Mouse (Mus musculus) c-Kit-negative CD71-positive TER-119-positive erythroid progenitor cells, embryonic 14.5 days (primary cell): ENCODE data around the gene Tmem120b.

Experiments used
- DNase-seq: peaks from one replicate; pipeline ENCODE4 v3.0.0-alpha.2; 2013; ENCODE audit warnings: low read depth, low spot score

Gene Tmem120b

DNA sequence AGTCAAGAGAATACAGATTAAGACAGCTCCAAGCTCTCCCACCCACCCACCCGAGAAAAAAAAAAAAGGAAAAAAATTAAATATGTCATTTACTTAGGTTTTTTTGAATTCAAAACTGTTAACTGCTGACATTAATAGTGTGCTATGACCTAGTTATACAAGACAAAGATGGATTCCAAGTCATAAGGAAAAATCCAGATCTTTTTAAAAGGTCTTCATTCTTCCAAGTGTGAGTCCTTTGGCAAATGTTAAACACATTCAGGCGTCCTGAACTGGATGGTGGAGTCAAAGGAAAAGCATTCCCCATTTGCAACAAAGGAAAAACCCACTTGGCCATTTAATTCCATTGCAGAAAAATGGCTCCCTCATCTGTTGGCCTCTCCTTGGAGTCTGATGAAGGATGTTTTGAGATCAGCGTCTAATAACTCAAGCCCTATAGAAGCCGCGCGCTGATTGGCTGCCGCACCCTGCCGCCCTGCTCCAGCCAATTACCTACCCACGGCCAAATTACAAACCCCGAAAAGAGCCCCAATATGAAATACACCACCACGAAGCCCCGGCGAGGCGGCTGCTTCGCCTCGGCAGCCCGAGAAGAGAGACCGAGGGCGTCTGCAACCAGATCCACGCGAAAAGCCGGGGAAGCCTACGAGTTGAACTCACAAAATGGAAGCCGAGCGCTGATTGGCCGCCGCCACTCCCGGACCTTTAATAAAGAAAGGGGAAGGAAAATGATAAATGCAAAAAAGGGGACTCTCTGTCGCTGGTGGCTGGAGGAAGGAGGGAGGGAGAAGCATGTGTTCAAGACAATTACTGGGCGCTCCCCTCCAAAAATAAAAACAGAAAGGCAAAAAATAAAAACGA, 72.7 kb downstream of the Tmem120b start:
- DNase-seq, result peak; percentile 90

DNA sequence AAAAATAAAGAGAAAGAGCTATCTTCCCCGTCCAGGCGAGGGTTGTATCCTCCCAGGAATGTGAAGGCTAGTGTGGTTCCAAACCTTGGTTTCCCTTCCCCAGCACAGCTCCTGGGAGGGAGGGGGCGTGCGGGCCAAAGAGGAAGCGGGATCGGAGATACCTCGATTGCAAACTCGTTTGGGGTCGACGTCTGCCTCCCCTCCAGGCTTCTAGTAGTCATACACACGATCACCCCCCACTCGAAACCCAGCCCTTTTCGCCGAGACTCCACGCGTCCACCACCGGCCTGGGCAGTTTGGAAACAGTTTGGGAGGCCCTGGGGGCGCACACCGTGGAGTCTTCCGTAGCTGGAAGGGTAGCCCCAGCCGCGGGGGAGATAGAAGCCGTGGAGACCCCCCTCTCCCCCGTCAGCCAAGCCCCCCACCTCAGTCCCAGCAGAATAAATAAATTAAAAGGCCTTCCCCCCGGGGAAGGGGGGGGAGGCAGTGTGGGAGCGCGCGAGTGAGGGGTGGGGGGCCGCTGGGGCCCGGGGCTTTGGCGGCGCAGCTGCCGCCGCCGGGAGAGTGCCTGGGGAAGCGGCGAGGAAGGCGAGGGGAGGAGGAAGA, 73.4 kb downstream of the Tmem120b start:
- no peak for DNase-seq

GRCm38 (mm10) chr5:123142161-123143157, 74.2 kb downstream of the Tmem120b start, which contains the start of gene Setd1b:
Gene Setd1b, plus strand, starts transcription at chr5:123142193.
- DNase-seq, result no peak

DNA sequence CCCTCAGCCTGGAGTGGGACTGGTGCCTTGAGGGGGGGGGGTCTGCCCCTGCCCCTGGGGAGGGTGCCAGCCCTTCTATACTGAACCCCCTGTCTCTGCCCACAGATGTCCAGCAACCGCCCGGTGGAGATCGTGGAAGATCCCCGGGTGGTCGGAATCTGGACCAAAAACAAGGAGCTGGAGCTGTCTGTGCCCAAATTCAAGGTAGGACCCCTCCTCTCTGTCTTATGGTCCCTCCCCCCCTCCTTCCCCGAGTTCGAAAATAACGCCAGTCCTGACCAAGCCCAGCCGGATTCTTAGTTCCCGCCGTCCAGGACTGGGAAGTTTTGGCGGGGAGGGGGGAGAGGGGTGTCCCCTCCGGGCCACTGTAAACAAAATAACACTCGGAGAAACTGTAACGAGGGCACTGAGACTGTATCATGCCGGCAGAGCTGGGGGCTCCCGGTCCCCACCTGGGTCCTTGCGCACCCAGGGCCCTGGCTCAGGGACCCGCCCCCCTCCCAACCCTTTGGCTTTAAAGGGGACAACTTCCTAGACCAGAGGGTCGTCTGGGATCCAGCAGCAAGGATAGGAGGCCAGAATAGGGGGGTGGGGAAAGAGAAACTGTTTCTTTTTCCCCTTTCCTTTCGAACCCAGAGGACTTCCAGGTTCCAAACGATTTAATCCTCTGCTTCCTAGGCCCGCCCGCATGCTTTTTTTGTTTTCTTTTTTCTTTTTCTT, 75.2 kb downstream of the Tmem120b start:
- no peak for DNase-seq

GRCm38 (mm10) chr5:123143971-123144745, 75.9 kb downstream of the Tmem120b start:
- no peak for DNase-seq

DNA sequence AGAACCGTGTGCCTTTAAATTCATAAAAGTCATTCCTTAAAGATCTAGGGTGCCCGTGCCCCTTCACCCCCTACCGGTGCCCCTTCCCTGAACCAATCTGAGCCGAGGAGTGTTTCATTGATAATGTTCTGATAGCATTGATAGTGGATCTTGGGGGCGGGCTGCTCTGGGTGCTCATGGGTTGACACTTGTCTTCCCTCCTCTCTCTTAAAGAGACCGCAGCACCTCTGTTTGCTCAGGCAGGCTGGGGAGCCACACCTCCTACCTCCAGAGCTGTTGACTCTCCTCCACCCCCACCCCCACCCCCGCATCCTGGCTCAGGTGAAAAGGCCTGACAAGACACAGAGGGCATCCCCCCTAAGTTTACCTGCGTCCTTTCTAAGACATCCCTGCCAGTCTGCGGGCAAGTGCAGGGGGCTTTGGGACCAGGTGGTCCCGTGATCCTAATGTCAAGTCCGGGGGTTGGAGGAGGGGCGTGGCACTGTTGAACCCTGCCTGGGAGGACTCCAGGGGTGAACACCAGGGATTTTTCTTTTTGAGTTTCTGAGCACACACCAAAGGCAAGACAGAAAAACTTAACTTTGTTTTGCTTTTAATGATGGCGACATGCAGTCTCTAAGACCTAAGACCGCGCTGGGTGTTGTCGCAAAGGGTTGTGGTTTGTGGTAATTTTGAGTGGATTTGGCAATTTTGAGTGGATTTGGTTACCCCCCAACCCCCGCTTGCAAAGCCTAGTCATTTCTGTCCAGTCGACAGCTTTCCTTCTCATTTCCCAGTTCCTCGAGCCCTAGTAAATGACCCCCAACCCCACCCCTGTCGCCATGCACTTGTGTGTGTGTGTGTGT, 76.8 kb downstream of the Tmem120b start:
- no peak for DNase-seq

- DNase-seq, result no peak
These were observed 78.1 kb downstream of the Tmem120b start for GRCm38 (mm10) chr5:123146357-123146756.

DNA sequence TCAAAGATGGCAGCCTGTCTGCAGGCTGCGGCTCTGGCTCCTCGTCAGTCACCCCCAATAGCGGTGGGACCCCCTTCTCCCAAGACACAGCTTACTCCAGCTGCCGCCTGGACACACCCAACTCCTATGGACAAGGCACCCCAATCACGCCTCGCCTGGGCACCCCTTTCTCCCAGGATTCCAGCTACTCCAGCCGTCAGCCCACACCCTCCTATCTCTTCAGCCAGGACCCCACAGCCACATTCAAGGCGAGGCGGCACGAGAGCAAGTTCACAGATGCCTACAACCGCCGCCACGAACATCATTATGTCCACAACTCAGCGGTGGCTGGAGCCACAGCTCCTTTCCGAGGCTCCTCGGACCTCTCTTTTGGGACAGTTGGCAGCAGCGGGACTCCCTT, 79.4 kb downstream of the Tmem120b start:
- no peak for DNase-seq

- DNase-seq, result no peak
These were observed 80.0 kb downstream of the Tmem120b start for GRCm38 (mm10) chr5:123148073-123148722.

DNA sequence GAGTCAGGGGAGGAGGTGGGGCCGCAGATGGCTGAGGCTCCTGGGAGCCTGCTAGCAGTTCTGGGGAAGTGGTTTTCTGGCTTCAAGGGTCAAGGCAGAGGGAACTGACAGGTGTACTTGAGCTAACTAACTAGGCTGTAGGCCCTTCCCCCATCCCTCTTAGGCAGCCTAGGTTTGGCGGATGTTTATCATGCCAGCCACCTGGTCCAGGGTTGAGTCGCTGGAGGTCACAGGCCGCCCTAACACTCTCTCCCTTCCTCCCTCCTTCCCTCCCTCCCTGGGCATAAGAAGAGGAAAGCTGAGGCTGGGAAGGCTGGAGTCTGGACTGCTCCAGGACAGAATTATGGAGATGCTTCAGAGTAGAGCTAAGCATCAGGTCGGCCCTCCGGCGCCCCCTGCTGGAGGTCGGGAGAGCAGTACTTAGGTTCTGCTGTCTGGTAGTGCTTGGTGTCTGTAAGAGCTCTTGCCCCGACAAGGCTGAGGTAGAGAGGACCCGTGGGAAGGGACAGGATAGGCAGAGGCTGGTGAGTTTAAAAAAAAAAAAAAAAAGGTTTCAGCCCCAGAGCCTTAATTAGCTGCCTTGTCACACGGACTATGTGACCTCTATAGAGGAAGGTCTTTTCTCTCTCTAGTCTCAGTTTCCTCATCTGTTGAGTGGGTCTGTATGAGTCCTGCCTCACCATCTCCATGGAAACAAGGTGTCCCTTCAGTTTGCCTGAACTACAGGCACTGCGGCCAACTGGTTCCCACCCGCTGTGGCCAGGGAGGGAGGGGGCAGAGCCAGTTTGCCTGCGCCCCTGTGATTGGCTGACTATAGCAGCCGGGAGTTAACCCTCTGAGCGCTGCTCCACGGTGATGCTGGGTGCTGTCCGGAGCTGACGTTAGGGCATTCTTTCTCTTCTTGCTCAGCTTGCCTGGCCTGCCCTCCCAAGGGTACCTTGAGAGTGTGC, 81.5 kb downstream of the Tmem120b start:
- peak; percentile 83 for DNase-seq

- DNase-seq, result no peak
These were observed 82.4 kb downstream of the Tmem120b start for GRCm38 (mm10) chr5:123150641-123151040.

DNA sequence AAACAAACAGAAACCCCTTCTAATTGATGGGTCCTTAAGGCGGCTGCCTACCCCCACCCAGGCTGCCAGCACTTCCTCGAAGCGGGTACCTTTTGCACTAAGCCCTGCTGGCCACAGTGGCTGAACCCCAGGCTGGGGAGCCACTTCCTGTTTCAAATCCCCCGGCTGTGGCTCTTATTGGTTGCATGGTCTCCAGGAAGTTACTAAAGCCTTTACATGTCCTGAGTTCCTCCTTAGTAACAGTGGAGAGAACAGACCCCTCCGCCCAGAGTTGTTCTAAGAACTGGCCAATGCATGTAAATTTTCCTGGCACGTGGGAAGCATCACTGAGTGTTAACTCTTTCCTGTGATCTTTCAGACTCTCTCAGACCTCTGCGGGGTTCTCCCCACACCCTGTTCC, 82.9 kb downstream of the Tmem120b start:
- no peak for DNase-seq

- no peak for DNase-seq
These were observed 83.6 kb downstream of the Tmem120b start for GRCm38 (mm10) chr5:123151707-123152362.

- DNase-seq, result no peak
These were observed 84.7 kb downstream of the Tmem120b start for GRCm38 (mm10) chr5:123152901-123153300.

- peak; percentile 74 for DNase-seq
These were observed 87.2 kb downstream of the Tmem120b start for GRCm38 (mm10) chr5:123155425-123155824.

DNA sequence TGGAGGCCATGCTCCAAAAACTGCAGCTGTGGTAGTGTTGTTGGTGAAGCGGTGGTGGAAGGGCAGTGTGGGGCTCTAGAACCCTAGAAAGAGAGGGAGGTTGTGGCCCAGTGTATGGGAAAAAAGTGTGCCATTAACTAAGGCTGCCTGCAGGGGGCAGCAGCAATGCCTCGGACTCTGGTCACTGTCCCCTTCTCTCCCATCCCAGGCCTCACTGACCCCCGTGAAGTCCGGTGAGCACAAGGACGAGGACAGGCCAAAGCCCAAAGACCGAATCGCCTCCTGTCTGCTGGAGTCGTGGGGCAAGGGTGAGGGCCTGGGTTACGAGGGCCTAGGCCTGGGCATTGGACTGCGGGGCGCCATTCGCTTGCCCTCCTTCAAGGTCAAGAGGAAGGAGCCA, 88.5 kb downstream of the Tmem120b start:
- DNase-seq, result no peak

GRCm38 (mm10) chr5:123157972-123158371, 89.8 kb downstream of the Tmem120b start:
- no peak for DNase-seq
